Mouse (Mus musculus): Measurements from ENCODE around the gene Gab2. TPM values are rescaled to one million over a fixed set of nuclear protein-coding genes. Genes with fewer than 3 reads are reported as not detected.

Gene Gab2
- polyA plus RNA-seq, 1 experiment from 2014 or later: 3.4 TPM

- no peak for TF ChIP-seq EP300 (optimal IDR thresholded peaks at IDR 0.05)
- Histone ChIP-seq H3K4me2 (replicated peaks; ENCODE audit: low read depth) (no peak overlapping the region), H3K9me3 (ENCODE audit: control insufficient read depth, low read length) (no peaks in the 10 kb centered on the region), H3K27me3 (ENCODE audit: control insufficient read depth, insufficient read depth, low read length) (no peaks in the 10 kb centered on the region), H3K4me1 (replicated peaks; ENCODE audit: control insufficient read depth, insufficient read depth) (no peaks in the 10 kb centered on the region; the same call in 1 of the 2 replicates), H3K36me3 (ENCODE audit: control insufficient read depth, insufficient read depth, low read length) (no peaks in the 10 kb centered on the region), H3K27ac (replicated peaks) (no peak overlapping the region), H3K9ac (ENCODE audit: low read length) (no peak overlapping the region), H3K4me3 (ENCODE audit: low read depth, low read length) (no peak overlapping the region)
- WGBS: 63% methylated on average over 1 of the region's 1 CpGs
- no peak for DNase-seq (ENCODE audit: low spot score)
- ATAC-seq (ENCODE audit: low FRiP score, low TSS enrichment): no peak
These were observed 2.8 kb downstream of the Gab2 start for GRCm38 (mm10) chr7:97084181-97084580.

- Histone ChIP-seq H3K9me3 (ENCODE audit: control insufficient read depth, low read length) (no peaks in the 10 kb centered on the region), H3K4me2 (replicated peaks; ENCODE audit: low read depth) (no peak overlapping the region), H3K27ac (replicated peaks) (no peak overlapping the region), H3K4me3 (ENCODE audit: low read depth, low read length) (no peak overlapping the region), H3K36me3 (ENCODE audit: control insufficient read depth, insufficient read depth, low read length) (no peaks in the 10 kb centered on the region), H3K27me3 (ENCODE audit: control insufficient read depth, insufficient read depth, low read length) (no peaks in the 10 kb centered on the region), H3K4me1 (replicated peaks; ENCODE audit: control insufficient read depth, insufficient read depth) (no peaks in the 10 kb centered on the region; the same call in 1 of the 2 replicates), H3K9ac (ENCODE audit: low read length) (no peak overlapping the region)
- 17% methylated on average over 4 of the region's 4 CpGs for WGBS
- DNase-seq (ENCODE audit: low spot score) (no peak), ATAC-seq (ENCODE audit: low FRiP score, low TSS enrichment) (no peak)
- TF ChIP-seq EP300 (optimal IDR thresholded peaks at IDR 0.05) (no peak), CTCF (IDR thresholded peaks at IDR 0.05; ENCODE audit: low read depth) (peak; percentile 76)
These were observed 3.9 kb downstream of the Gab2 start for GRCm38 (mm10) chr7:97085291-97085690.

- no peak overlapping the region for H3K4me3 ChIP-seq (ENCODE audit: low read depth, low read length)
- H3K9me3 ChIP-seq (ENCODE audit: control insufficient read depth, low read length): no peaks in the 10 kb centered on the region
- TF ChIP-seq EP300 (optimal IDR thresholded peaks at IDR 0.05): no peak
- no peak for TF ChIP-seq CTCF (IDR thresholded peaks at IDR 0.05; ENCODE audit: low read depth)
- no peak overlapping the region for H3K4me2 ChIP-seq (replicated peaks; ENCODE audit: low read depth)
- ATAC-seq (ENCODE audit: low FRiP score, low TSS enrichment) (no peak), DNase-seq (ENCODE audit: low spot score) (no peak)
- no peaks in the 10 kb centered on the region for H3K27me3 ChIP-seq (ENCODE audit: control insufficient read depth, insufficient read depth, low read length)
- 69% methylated on average over 3 of the region's 3 CpGs for WGBS
- H3K27ac ChIP-seq (replicated peaks): no peak overlapping the region
- no peaks in the 10 kb centered on the region for H3K36me3 ChIP-seq (ENCODE audit: control insufficient read depth, insufficient read depth, low read length)
- H3K9ac ChIP-seq (ENCODE audit: low read length): no peak overlapping the region
- no peaks in the 10 kb centered on the region for H3K4me1 ChIP-seq (replicated peaks; ENCODE audit: control insufficient read depth, insufficient read depth)
These were observed 12.9 kb downstream of the Gab2 start for GRCm38 (mm10) chr7:97094241-97094640.

- no peak overlapping the region for H3K4me2 ChIP-seq (replicated peaks; ENCODE audit: low read depth)
- ATAC-seq (ENCODE audit: low FRiP score, low TSS enrichment): no peak
These were observed 26.7 kb downstream of the Gab2 start for GRCm38 (mm10) chr7:97108119-97108518.

GRCm38 (mm10) chr7:97128949-97129348, 47.6 kb downstream of the Gab2 start:
- DNase-seq (ENCODE audit: low spot score) (no peak), ATAC-seq (ENCODE audit: low FRiP score, low TSS enrichment) (no peak)
- WGBS: 39% methylated on average over 1 of the region's 1 CpGs
- Histone ChIP-seq H3K9ac (ENCODE audit: low read length) (no peak overlapping the region), H3K27ac (replicated peaks) (no peak overlapping the region), H3K4me2 (replicated peaks; ENCODE audit: low read depth) (no peak overlapping the region), H3K36me3 (ENCODE audit: control insufficient read depth, insufficient read depth, low read length) (no peaks in the 10 kb centered on the region), H3K27me3 (ENCODE audit: control insufficient read depth, insufficient read depth, low read length) (no peaks in the 10 kb centered on the region), H3K4me1 (replicated peaks; ENCODE audit: control insufficient read depth, insufficient read depth) (no peaks in the 10 kb centered on the region), H3K4me3 (ENCODE audit: low read depth, low read length) (no peak overlapping the region), H3K9me3 (ENCODE audit: control insufficient read depth, low read length) (no peaks in the 10 kb centered on the region)
- TF ChIP-seq EP300 (optimal IDR thresholded peaks at IDR 0.05) (no peak), CTCF (IDR thresholded peaks at IDR 0.05; ENCODE audit: low read depth) (no peak)

More at GRCm38 (mm10) chr7:97108119-97108518, 26.7 kb downstream of the Gab2 start:
- no peaks in the 10 kb centered on the region for H3K27me3 ChIP-seq (ENCODE audit: control insufficient read depth, insufficient read depth, low read length)
- H3K27ac ChIP-seq (replicated peaks): no peak overlapping the region
- no peaks in the 10 kb centered on the region for H3K4me1 ChIP-seq (replicated peaks; ENCODE audit: control insufficient read depth, insufficient read depth)
- no peaks in the 10 kb centered on the region for H3K36me3 ChIP-seq (ENCODE audit: control insufficient read depth, insufficient read depth, low read length)
- WGBS: 94% methylated on average over 3 of the region's 3 CpGs
- H3K9me3 ChIP-seq (ENCODE audit: control insufficient read depth, low read length): no peaks in the 10 kb centered on the region
- no peak overlapping the region for H3K4me3 ChIP-seq (ENCODE audit: low read depth, low read length)
- TF ChIP-seq EP300 (optimal IDR thresholded peaks at IDR 0.05) (no peak), CTCF (IDR thresholded peaks at IDR 0.05; ENCODE audit: low read depth) (no peak)
- DNase-seq (ENCODE audit: low spot score): no peak
- no peak overlapping the region for H3K9ac ChIP-seq (ENCODE audit: low read length)

- H3K4me2 ChIP-seq (replicated peaks; ENCODE audit: low read depth): no peak overlapping the region
- DNase-seq (ENCODE audit: low spot score) (no peak), ATAC-seq (ENCODE audit: low FRiP score, low TSS enrichment) (no peak)
- H3K27me3 ChIP-seq (ENCODE audit: control insufficient read depth, insufficient read depth, low read length): no peaks in the 10 kb centered on the region
- no peaks in the 10 kb centered on the region for H3K4me1 ChIP-seq (replicated peaks; ENCODE audit: control insufficient read depth, insufficient read depth)
- TF ChIP-seq EP300 (optimal IDR thresholded peaks at IDR 0.05) (no peak), CTCF (IDR thresholded peaks at IDR 0.05; ENCODE audit: low read depth) (no peak)
- no peak overlapping the region for H3K27ac ChIP-seq (replicated peaks)
- H3K9me3 ChIP-seq (ENCODE audit: control insufficient read depth, low read length): peaks cover 4% of the 10 kb centered on the region; the same call in 1 of the 2 replicates
- 57% methylated on average over 3 of the region's 3 CpGs for WGBS
- H3K9ac ChIP-seq (ENCODE audit: low read length): no peak overlapping the region
- H3K4me3 ChIP-seq (ENCODE audit: low read depth, low read length): no peak overlapping the region
- H3K36me3 ChIP-seq (ENCODE audit: control insufficient read depth, insufficient read depth, low read length): no peaks in the 10 kb centered on the region
These were observed 55.1 kb downstream of the Gab2 start for GRCm38 (mm10) chr7:97136453-97136852.
